In the genomic region with DNA sequence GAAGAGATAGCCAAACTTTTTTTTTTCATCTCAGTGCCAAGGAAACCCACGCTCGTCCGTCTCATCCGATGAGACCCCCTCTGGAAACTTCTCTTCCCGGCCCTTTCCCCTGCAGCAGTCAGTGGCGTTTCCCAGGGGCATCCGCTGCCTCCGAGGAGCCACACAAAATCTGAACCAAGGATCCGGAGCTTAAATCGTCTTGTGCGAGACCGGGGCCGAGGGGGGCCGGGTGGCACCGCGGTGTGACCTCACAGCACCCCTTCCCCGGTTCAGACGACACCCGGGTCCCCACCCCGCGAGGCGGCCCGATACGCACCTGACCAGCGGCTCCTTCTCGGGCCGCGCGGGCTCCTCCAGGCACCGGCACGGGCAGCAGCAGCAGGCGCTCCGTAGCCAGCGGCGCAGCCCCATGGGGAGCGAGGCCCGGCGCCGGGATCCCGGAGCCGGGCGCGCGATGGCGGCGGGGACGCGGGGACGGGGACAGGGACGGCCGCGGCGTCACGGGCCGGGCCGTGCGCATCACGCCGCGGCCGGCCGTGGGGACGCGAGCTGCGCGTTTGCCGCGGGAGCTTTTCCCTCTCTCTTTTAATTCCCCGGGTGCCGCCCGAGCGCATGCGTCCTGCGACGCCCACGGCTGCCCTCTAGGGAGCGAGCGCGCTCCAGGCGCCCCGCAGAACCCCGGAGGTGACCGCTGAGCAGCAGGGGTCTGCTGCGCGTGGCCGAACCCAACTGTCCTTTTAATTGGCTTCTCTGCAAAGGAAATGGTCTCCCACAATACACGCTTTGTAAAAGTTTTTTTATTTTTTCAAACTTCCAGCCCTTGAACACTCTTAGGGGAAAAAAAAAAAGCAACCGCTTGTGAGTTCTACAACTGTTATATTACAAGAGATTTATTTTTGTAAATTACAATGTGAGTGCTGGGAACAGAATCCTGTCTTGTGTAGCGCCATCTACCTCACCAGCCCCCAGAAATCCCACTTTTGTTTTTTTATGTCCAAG, we compare ENCODE assay signal across 8 mouse cellular contexts. TPM values are rescaled to one million over a fixed set of nuclear protein-coding genes. Genes with fewer than 3 reads are reported as not detected.
A peak's percentile ranks its signal among the peaks of the same experiment; 100 is the strongest.
DNase-seq lines count a peak whose midpoint lies in the region; ATAC-seq and TF ChIP-seq lines count a peak whose summit lies in the region.

Mreg (minus strand) TSS at position 607 of the 999 bp plus-strand sequence.

- dilution Hi-C loops in CH12.LX (cut with MboI; ENCODE audit: extremely low pct_ligation_motif_present, extremely low pct_unique_long_range_greater_than_20kb, low sequenced_read_pairs), result no loop called here

- TF ChIP-seq POLR2A in CH12.LX (IDR thresholded peaks at IDR 0.05; ENCODE audit: low read depth, low read length), result peak; percentile 88

- no peak for DNase-seq in CH12.LX (ENCODE audit: extremely low read depth)
- peak; percentile 73 for DNase-seq in forebrain, embryonic 14.5 days (ENCODE audit: low spot score)
- peak; percentile 40 for DNase-seq in heart, postnatal 25 days (ENCODE audit: low spot score)
- DNase-seq in layer of hippocampus, adult 2 months (ENCODE audit: low spot score in 2 of 2), result peak; percentile 44 to 69
- DNase-seq in lung, postnatal 10 days, result peak; percentile 64
- DNase-seq in ovary, postnatal 36 days (ENCODE audit: low spot score), result peak; percentile 74
- peak; percentile 64 for DNase-seq in urinary bladder, postnatal 14 days (ENCODE audit: low spot score)

- H3K79me2 ChIP-seq in CH12.LX (replicated peaks; ENCODE audit: control insufficient read depth, extremely low read depth, insufficient read depth, poor library complexity, severe bottlenecking), result peaks cover 47% of the 10 kb centered on the region

- no peaks in the 10 kb centered on the region for H3K9me3 ChIP-seq in CH12.LX (replicated peaks; ENCODE audit: low read length)
- no peaks in the 10 kb centered on the region for H3K9me3 ChIP-seq in forebrain, embryonic 14.5 days (replicated peaks; ENCODE audit: control insufficient read depth, low read length)

- under 1% methylated on average over 80 of the region's 89 CpGs for WGBS in forebrain, embryonic 14.5 days

- ATAC-seq in forebrain, embryonic 14.5 days, result peak; percentile 83

- H3K4me1 ChIP-seq in CH12.LX (ENCODE audit: control insufficient read depth in 1 of 2, insufficient read depth in 2 of 2), result peaks cover 24 to 65% of the 10 kb centered on the region in 2 experiments
- no peaks in the 10 kb centered on the region for H3K4me1 ChIP-seq in brown adipose tissue, adult 24 weeks (ENCODE audit: control insufficient read depth, insufficient read depth, insufficient read length, low read length)
- no peaks in the 10 kb centered on the region for H3K4me1 ChIP-seq in forebrain, embryonic 14.5 days (ENCODE audit: control insufficient read depth, insufficient read depth, low read length)

- H3K36me3 ChIP-seq in CH12.LX (replicated peaks in 1 of 2; ENCODE audit: control insufficient read depth in 1 of 2, insufficient read depth in 1 of 2, low read length in 1 of 2), result peaks cover 0 to 22% of the 10 kb centered on the region in 2 experiments
- no peaks in the 10 kb centered on the region for H3K36me3 ChIP-seq in forebrain, embryonic 14.5 days (ENCODE audit: control insufficient read depth, insufficient read depth, low read length)

- H3K4me2 ChIP-seq in CH12.LX (ENCODE audit: insufficient read depth, low read depth, poor library complexity, severe bottlenecking), result peak within 1 kb of the TSS; percentile 73
- peak within 1 kb of the TSS; percentile 99 for H3K4me2 ChIP-seq in forebrain, embryonic 14.5 days (ENCODE audit: low read length)

- H3K9ac ChIP-seq in CH12.LX (ENCODE audit: insufficient read depth, low read depth), result peak within 1 kb of the TSS; percentile 100
- peak within 1 kb of the TSS; percentile 75 for H3K9ac ChIP-seq in forebrain, embryonic 14.5 days (ENCODE audit: low read length)

- peak within 1 kb of the TSS; percentile 68 to 79 (median 79) for H3K4me3 ChIP-seq in CH12.LX (replicated peaks in 1 of 3; ENCODE audit: low read depth in 2 of 3, low read length in 2 of 3, poor library complexity in 1 of 3)
- H3K4me3 ChIP-seq in brown adipose tissue, adult 24 weeks (ENCODE audit: insufficient read depth, low read depth, low read length), result peak within 1 kb of the TSS; percentile 67
- H3K4me3 ChIP-seq in forebrain, embryonic 14.5 days (ENCODE audit: low read depth, low read length), result peak within 1 kb of the TSS; percentile 67
- peak within 1 kb of the TSS; percentile 73 for H3K4me3 ChIP-seq in layer of hippocampus, adult 2 months

- TF ChIP-seq EP300 in CH12.LX (IDR thresholded peaks at IDR 0.05; ENCODE audit: low read length), result no peak

- in situ Hi-C loops in CH12.LX (cut with MboI; ENCODE audit: low pct_ligation_motif_present, low pct_unique_long_range_greater_than_20kb, low sequenced_read_pairs), result no loop called here

- intact Hi-C loops in heart, postnatal 25 days (cut with DNase I), result no loop called here

- no peaks in the 10 kb centered on the region for H3K27me3 ChIP-seq in CH12.LX (replicated peaks)
- no peaks in the 10 kb centered on the region for H3K27me3 ChIP-seq in forebrain, embryonic 14.5 days (replicated peaks; ENCODE audit: control insufficient read depth, insufficient read depth, low read length)

- TF ChIP-seq RAD21 in CH12.LX (IDR thresholded peaks at IDR 0.05; ENCODE audit: low read depth, low read length), result peak; percentile 7

- peak within 1 kb of the TSS; percentile 63 for H3K27ac ChIP-seq in CH12.LX (ENCODE audit: insufficient read depth, low read depth)
- no peak within 1 kb of the TSS for H3K27ac ChIP-seq in brown adipose tissue, adult 24 weeks (replicated peaks; ENCODE audit: low read depth, low read length)
- no peak within 1 kb of the TSS for H3K27ac ChIP-seq in forebrain, embryonic 14.5 days (ENCODE audit: low read depth, low read length)
- peak within 1 kb of the TSS; percentile 55; the same call in 1 of the 2 replicates for H3K27ac ChIP-seq in layer of hippocampus, adult 2 months

- peak in 1 of 2 experiments; percentile 54; a peak in 2 of 4 replicates for TF ChIP-seq CTCF in CH12.LX (conservative IDR thresholded peaks at IDR 0.05 in 1 of 2, IDR thresholded peaks at IDR 0.05 in 1 of 2; ENCODE audit: low read depth in 2 of 2, low read length in 2 of 2)
- peak; percentile 63 for TF ChIP-seq CTCF in layer of hippocampus, adult 2 months (conservative IDR thresholded peaks at IDR 0.05)

TF ChIP-seq in CH12.LX, 34 proteins besides CTCF, POLR2A, EP300 and RAD21 (continues in another document):
- TF ChIP-seq UBTF (IDR thresholded peaks at IDR 0.05; ENCODE audit: low read depth, low read length) (peak; percentile 94), SIN3A (IDR thresholded peaks at IDR 0.05; ENCODE audit: low read length) (0 out of 2 replicates have a peak, but pooled peaks have one; percentile 28), POLR2AphosphoS2 (IDR thresholded peaks at IDR 0.05; ENCODE audit: low read depth, low read length) (no peak), USF2 (conservative IDR thresholded peaks at IDR 0.05; ENCODE audit: low read depth, low read length) (no peak), NELFE (IDR thresholded peaks at IDR 0.05; ENCODE audit: low read depth, low read length) (peak; percentile 77; the same call in 1 of the 2 replicates), USF1 (IDR thresholded peaks at IDR 0.05; ENCODE audit: low read depth, low read length) (no peak), ETS1 (conservative IDR thresholded peaks at IDR 0.05; ENCODE audit: low read depth, low read length) (no peak; the same call in 1 of the 2 replicates), NRF1 (IDR thresholded peaks at IDR 0.05; ENCODE audit: low read depth, low read length) (peak; percentile 91), TCF12 (IDR thresholded peaks at IDR 0.05; ENCODE audit: low read depth, low read length) (peak; percentile 25; the same call in 1 of the 2 replicates), ZMIZ1 (IDR thresholded peaks at IDR 0.05; ENCODE audit: low read depth, low read length) (0 out of 2 replicates have a peak, but pooled peaks have one; percentile 45), JUN (IDR thresholded peaks at IDR 0.05; ENCODE audit: insufficient read depth, low read depth, low read length) (no peak), PAX5 (IDR thresholded peaks at IDR 0.05; ENCODE audit: low read length) (no peak), CHD1 (IDR thresholded peaks at IDR 0.05; ENCODE audit: low read depth, low read length) (peak; percentile 80), E2F4 (IDR thresholded peaks at IDR 0.05; ENCODE audit: insufficient replicate concordance, low read depth, low read length) (no peak), ZNF384 (IDR thresholded peaks at IDR 0.05; ENCODE audit: low read depth, low read length) (peak; percentile 74), CHD2 (IDR thresholded peaks at IDR 0.05; ENCODE audit: low read length) (no peak), HCFC1 (IDR thresholded peaks at IDR 0.05; ENCODE audit: low read depth, low read length) (no peak), ELF1 (IDR thresholded peaks at IDR 0.05; ENCODE audit: low read depth, low read length) (no peak), KAT2A (IDR thresholded peaks at IDR 0.05; ENCODE audit: insufficient replicate concordance, low read length) (0 out of 2 replicates have a peak, but pooled peaks have one; percentile 9), GABPA (IDR thresholded peaks at IDR 0.05; ENCODE audit: insufficient replicate concordance, low read depth, low read length) (no peak), MAZ (IDR thresholded peaks at IDR 0.05; ENCODE audit: low read depth, low read length) (0 out of 2 replicates have a peak, but pooled peaks have one; percentile 26), JUND (conservative IDR thresholded peaks at IDR 0.05; ENCODE audit: low read depth, low read length) (no peak), ZC3H11A (IDR thresholded peaks at IDR 0.05; ENCODE audit: low read depth, low read length) (no peak), TBP (conservative IDR thresholded peaks at IDR 0.05; ENCODE audit: low read depth, low read length) (peak; percentile 84), MYC (IDR thresholded peaks at IDR 0.05; ENCODE audit: low read depth, low read length) (no peak), BHLHE40 (IDR thresholded peaks at IDR 0.05; ENCODE audit: low read depth, low read length) (peak; percentile 55), MEF2A (IDR thresholded peaks at IDR 0.05; ENCODE audit: borderline replicate concordance, low read depth, low read length) (no peak), IRF4 (IDR thresholded peaks at IDR 0.05; ENCODE audit: low read depth, low read length) (no peak; the same call in 1 of the 2 replicates)

RNA-seq across cellular contexts. Expression of gene Mreg, which starts in this region (rescaled TPM):
- total RNA-seq in CH12.LX (2012; rRNA removed) (46.4 and 50.6 TPM in 2 replicates), CH12.LX (2014; rRNA removed) (51.9 and 52.4 TPM in 2 replicates)
- 64.3 and 69.8 TPM in 2 replicates for polyA plus RNA-seq in CH12.LX (2012; ENCODE audit: insufficient read length, low read depth)
- polyA plus RNA-seq in brown adipose tissue, adult 24 weeks (2012; ENCODE audit: insufficient read depth, insufficient read length, missing spikeins), result 3.6 and 6.4 TPM in 2 replicates
- 1.2 and 1.6 TPM in 2 replicates for polyA plus RNA-seq in forebrain, embryonic 14.5 days (2014; fragmentation: Nextera tagmentation; extraction: Ambion mirVana)
- 10 to 100 TPM; 25.0 to 30.7 TPM for total RNA-seq in heart, postnatal 25 days (2021)
- total RNA-seq in layer of hippocampus, adult 2 months (2021), result 1 to 10 TPM; 3.1 to 3.6 TPM

Comparison
In these comparisons a context has a peak if more than half of its experiments do, and no peak if none do; other contexts are left out.
1. RNA of gene Mreg (total RNA-seq): 46.4 to 52.4 TPM in CH12.LX and 25.0 to 30.7 TPM in heart, postnatal 25 days; 3.1 to 3.6 TPM in layer of hippocampus, adult 2 months; every median in the first group is over 4 times any median in the second.
2. H3K27ac ChIP-seq: peak in CH12.LX (single experiment) and layer of hippocampus, adult 2 months (single experiment); none in brown adipose tissue, adult 24 weeks (single experiment) and forebrain, embryonic 14.5 days (single experiment).
3. Peak in every context shown above with its lines, with median percentiles within 50 percentile points of each other: H3K4me3 ChIP-seq.